Mouse (Mus musculus) embryonic fibroblast, embryonic 13.5 days (primary cell): ENCODE results near the gene Spred3.

Experiments used
- CTCF ChIP-seq: IDR thresholded peaks from 2 replicates; pipeline ENCODE4 v1.5.1; 2011; ENCODE audit warnings: mild to moderate bottlenecking, control low read depth, low read length, moderate library complexity, borderline replicate concordance; ENCODE audit not compliant: insufficient read depth
- POLR2A ChIP-seq: IDR thresholded peaks from 2 replicates; pipeline ENCODE4 v1.6.1; 2011; ENCODE audit warnings: low read depth, mild to moderate bottlenecking, control low read depth, low read length, moderate library complexity

GRCm38 (mm10) chr7:29158264-29158663 lies 11.9 kb downstream of the Spred3 start:
- TF ChIP-seq POLR2A (peak; percentile 45; the same call in 1 of the 2 replicates), CTCF (no peak)
